In genomic region chr14:31165010-31165409, GRCm38 (mm10) we compare ENCODE assay signal across 20 mouse cellular contexts. TPM values are rescaled to one million over a fixed set of nuclear protein-coding genes. Genes with fewer than 3 reads are reported as not detected.
A peak's percentile ranks its signal among the peaks of the same experiment; 100 is the strongest.
DNase-seq lines count a peak whose midpoint lies in the region; ATAC-seq and TF ChIP-seq lines count a peak whose summit lies in the region.
"Had no signal": no experiment of that assay in that cellular context is flagged by ENCODE, and none has a peak within 500 bp of the region (broad histone marks: within the 10 kb centered on the region; RNA-seq: fewer than 3 reads in every experiment).

No protein-coding gene starts in this region.

- H3K9ac ChIP-seq in heart, embryonic 13.5 days: 0 out of 2 replicates have a peak overlapping the region, but pooled peaks have one; percentile 37
- no peak overlapping the region for H3K9ac ChIP-seq in kidney, embryonic 16.5 days (replicated peaks; ENCODE audit: low read length)
- H3K9ac ChIP-seq in intestine, embryonic 16.5 days (ENCODE audit: low read depth, low read length): no peak overlapping the region
- H3K9ac ChIP-seq: embryonic facial prominence, embryonic 12.5 days; forebrain, embryonic 15.5 days; hindbrain, embryonic 13.5 days; neural tube, embryonic 15.5 days had no signal

- no peaks in the 10 kb centered on the region for H3K9me3 ChIP-seq in heart, embryonic 13.5 days
- H3K9me3 ChIP-seq in heart, embryonic 10.5 days: no peaks in the 10 kb centered on the region
- no peaks in the 10 kb centered on the region for H3K9me3 ChIP-seq in kidney, embryonic 16.5 days (ENCODE audit: low read length)
- no peaks in the 10 kb centered on the region for H3K9me3 ChIP-seq in intestine, embryonic 16.5 days (ENCODE audit: control insufficient read depth, low read length)
- H3K9me3 ChIP-seq: embryonic facial prominence, embryonic 12.5 days; forebrain, embryonic 15.5 days; hindbrain, embryonic 13.5 days; limb, embryonic 10.5 days; neural tube, embryonic 15.5 days had no signal

- H3K79me2 ChIP-seq in macrophage (ENCODE audit: inconsistent target): peaks cover 97% of the 10 kb centered on the region

- H3K36me3 ChIP-seq in heart, embryonic 13.5 days: peaks cover 11% of the 10 kb centered on the region
- H3K36me3 ChIP-seq in heart, embryonic 10.5 days: peaks cover 24% of the 10 kb centered on the region
- 0 out of 2 replicates have a peak, but pooled peaks cover 2% of the 10 kb centered on the region for H3K36me3 ChIP-seq in kidney, embryonic 16.5 days (ENCODE audit: insufficient read depth, low read length)
- H3K36me3 ChIP-seq in macrophage (ENCODE audit: inconsistent target): peaks cover 14% of the 10 kb centered on the region; the same call in 1 of the 2 replicates
- H3K36me3 ChIP-seq in intestine, embryonic 16.5 days (ENCODE audit: control insufficient read depth, insufficient read depth, low read length): no peaks in the 10 kb centered on the region
- H3K36me3 ChIP-seq: forebrain, embryonic 15.5 days; neural tube, embryonic 15.5 days had no signal

- WGBS in cerebellum, adult 2 months: 17% methylated on average over 2 of the region's 2 CpGs
- 57% methylated on average over 2 of the region's 2 CpGs for WGBS in heart, embryonic 13.5 days
- 68% methylated on average over 2 of the region's 2 CpGs for WGBS in heart, embryonic 10.5 days
- WGBS in kidney, embryonic 16.5 days: 26% methylated on average over 2 of the region's 2 CpGs
- WGBS in macrophage (ENCODE audit: missing documents): 63% methylated on average over 2 of the region's 2 CpGs
- 57% methylated on average over 2 of the region's 2 CpGs for WGBS in intestine, embryonic 16.5 days

- no peak for TF ChIP-seq POLR2A in cerebellum, adult 2 months (IDR thresholded peaks at IDR 0.05; ENCODE audit: borderline replicate concordance, insufficient read depth, low read length)

- peak; percentile 51 to 52 for DNase-seq in cerebellum, adult 2 months
- DNase-seq in cerebellum, postnatal 36 days: no peak
- DNase-seq in heart, embryonic 10.5 days (ENCODE audit: low spot score): no peak
- no peak for DNase-seq in kidney, adult 9 months
- DNase-seq: B cell, adult 2 months; gastrocnemius, postnatal 14 days; lung, adult 2 months; thymus, postnatal 25 days had no signal

- TF ChIP-seq CTCF in cerebellum, adult 2 months (IDR thresholded peaks at IDR 0.05; ENCODE audit: borderline replicate concordance, insufficient read depth, low read depth, low read length): no peak

- H3K27ac ChIP-seq in cerebellum, adult 2 months (ENCODE audit: insufficient read depth, low read length): 0 out of 2 replicates have a peak overlapping the region, but pooled peaks have one; percentile 6
- peak overlapping the region; percentile 50; the same call in 1 of the 2 replicates for H3K27ac ChIP-seq in heart, embryonic 13.5 days (replicated peaks)
- no peak overlapping the region for H3K27ac ChIP-seq in heart, embryonic 10.5 days
- peak overlapping the region; percentile 35; the same call in 1 of the 2 replicates for H3K27ac ChIP-seq in kidney, embryonic 16.5 days (ENCODE audit: low read length)
- peak overlapping the region; percentile 100 for H3K27ac ChIP-seq in macrophage
- H3K27ac ChIP-seq in intestine, embryonic 16.5 days (ENCODE audit: low read length): no peak overlapping the region
- H3K27ac ChIP-seq: embryonic facial prominence, embryonic 12.5 days; forebrain, embryonic 15.5 days; hindbrain, embryonic 13.5 days; left cerebral cortex, adult 2 months; limb, embryonic 10.5 days; neural tube, embryonic 15.5 days had no signal

- peak overlapping the region; percentile 61; the same call in 1 of the 2 replicates for H3K4me2 ChIP-seq in heart, embryonic 13.5 days
- H3K4me2 ChIP-seq in kidney, embryonic 16.5 days (replicated peaks; ENCODE audit: low read depth, low read length): no peak overlapping the region
- H3K4me2 ChIP-seq in intestine, embryonic 16.5 days (ENCODE audit: low read depth, low read length): no peak overlapping the region
- H3K4me2 ChIP-seq: embryonic facial prominence, embryonic 12.5 days; forebrain, embryonic 15.5 days; hindbrain, embryonic 13.5 days; neural tube, embryonic 15.5 days had no signal

- H3K27me3 ChIP-seq in cerebellum, adult 2 months (ENCODE audit: control insufficient read depth, insufficient read depth, low read length): no peaks in the 10 kb centered on the region
- H3K27me3 ChIP-seq in heart, embryonic 13.5 days (replicated peaks): 0 out of 2 replicates have a peak, but pooled peaks cover 4% of the 10 kb centered on the region
- H3K27me3 ChIP-seq in heart, embryonic 10.5 days (ENCODE audit: insufficient read depth, poor library complexity, severe bottlenecking): no peaks in the 10 kb centered on the region
- no peaks in the 10 kb centered on the region for H3K27me3 ChIP-seq in kidney, embryonic 16.5 days (ENCODE audit: insufficient read depth, low read length)
- H3K27me3 ChIP-seq in intestine, embryonic 16.5 days (replicated peaks; ENCODE audit: control insufficient read depth, insufficient read depth, low read length): no peaks in the 10 kb centered on the region
- H3K27me3 ChIP-seq: embryonic facial prominence, embryonic 12.5 days; forebrain, embryonic 15.5 days; hindbrain, embryonic 13.5 days; neural tube, embryonic 15.5 days had no signal

- H3K4me3 ChIP-seq in cerebellum, adult 2 months (replicated peaks; ENCODE audit: insufficient read depth, low read depth, low read length): no peak overlapping the region
- no peak overlapping the region for H3K4me3 ChIP-seq in heart, embryonic 13.5 days
- no peak overlapping the region for H3K4me3 ChIP-seq in heart, embryonic 10.5 days
- H3K4me3 ChIP-seq in kidney, embryonic 16.5 days (ENCODE audit: low read length): no peak overlapping the region
- peak overlapping the region; percentile 52; the same call in 1 of the 2 replicates for H3K4me3 ChIP-seq in macrophage (ENCODE audit: inconsistent target)
- no peak overlapping the region for H3K4me3 ChIP-seq in intestine, embryonic 16.5 days (ENCODE audit: low read length)
- H3K4me3 ChIP-seq: embryonic facial prominence, embryonic 12.5 days; forebrain, embryonic 15.5 days; hindbrain, embryonic 13.5 days; left cerebral cortex, adult 2 months; limb, embryonic 10.5 days; neural tube, embryonic 15.5 days had no signal

- no peak for ATAC-seq in heart, embryonic 13.5 days (ENCODE audit: extremely low read depth, insufficient number of reproducible peaks, low FRiP score, low TSS enrichment)
- no peak for ATAC-seq in kidney, embryonic 16.5 days (ENCODE audit: low FRiP score, low TSS enrichment)
- ATAC-seq in intestine, embryonic 16.5 days: no peak
- ATAC-seq: forebrain, embryonic 15.5 days; midbrain, embryonic 16.5 days had no signal

- H3K4me1 ChIP-seq in cerebellum, adult 2 months (ENCODE audit: control insufficient read depth, insufficient read depth, low read length): peaks cover 26% of the 10 kb centered on the region
- H3K4me1 ChIP-seq in heart, embryonic 13.5 days: peaks cover 62% of the 10 kb centered on the region
- peaks cover 69% of the 10 kb centered on the region for H3K4me1 ChIP-seq in heart, embryonic 10.5 days
- peaks cover 21% of the 10 kb centered on the region for H3K4me1 ChIP-seq in kidney, embryonic 16.5 days (ENCODE audit: insufficient read depth, low read length)
- peaks cover 7% of the 10 kb centered on the region for H3K4me1 ChIP-seq in intestine, embryonic 16.5 days (ENCODE audit: control insufficient read depth, insufficient read depth, low read length)

RNA-seq across cellular contexts. Expression of gene Stab1, which starts 3.4 kb away (rescaled TPM):
- polyA plus RNA-seq in cerebellum, adult 2 months (2012; rRNA removed): 8.6 and 9.6 TPM in 2 replicates
- 43.2 and 49.5 TPM in 2 replicates for polyA plus RNA-seq in heart, embryonic 13.5 days (2015; fragmentation: Nextera tagmentation; extraction: Ambion mirVana)
- 28.9 and 30.2 TPM in 2 replicates for polyA plus RNA-seq in heart, embryonic 10.5 days (2016; fragmentation: Nextera tagmentation; extraction: Ambion mirVana)
- polyA plus RNA-seq in kidney, embryonic 16.5 days (2015; fragmentation: Nextera tagmentation; extraction: Ambion mirVana): 35.2 and 39.8 TPM in 2 replicates
- 1,000 to 10,000 TPM in 23 of 26 experiments, 100 to 1,000 TPM in 3; 175 to 4,782 (median 2,271) TPM for total RNA-seq in macrophage (2018; cell fraction: chromatin; rRNA removed)
- 100 to 1,000 TPM in 25 of 26 experiments, 10 to 100 TPM in 1; 91.4 to 838 (median 312) TPM for total RNA-seq in macrophage (2018; cell fraction: cytosol; rRNA removed)
- total RNA-seq in macrophage (2018; cell fraction: nucleus; rRNA removed): 1,000 to 10,000 TPM in 14 of 26 experiments, 100 to 1,000 TPM in 12; 325 to 5,560 (median 1,024) TPM
- polyA plus RNA-seq in macrophage (2018): 241 to 829 TPM (median 623 TPM) in 3 replicates
- polyA plus RNA-seq in intestine, embryonic 16.5 days (2015; fragmentation: Nextera tagmentation; extraction: Ambion mirVana): 19.0 and 24.5 TPM in 2 replicates

RNA-seq across cellular contexts. Expression of gene Nt5dc2, which starts 34.2 kb away (rescaled TPM):
- polyA plus RNA-seq in cerebellum, adult 2 months (2012; rRNA removed): 28.3 and 28.4 TPM in 2 replicates
- polyA plus RNA-seq in heart, embryonic 13.5 days (2015; fragmentation: Nextera tagmentation; extraction: Ambion mirVana): 300 and 318 TPM in 2 replicates
- polyA plus RNA-seq in heart, embryonic 10.5 days (2016; fragmentation: Nextera tagmentation; extraction: Ambion mirVana): 422 and 507 TPM in 2 replicates
- polyA plus RNA-seq in kidney, embryonic 16.5 days (2015; fragmentation: Nextera tagmentation; extraction: Ambion mirVana): 350 and 354 TPM in 2 replicates
- 10 to 100 TPM in 11 of 26 experiments, 1 to 10 TPM in 15; 1.8 to 37.0 (median 8.3) TPM for total RNA-seq in macrophage (2018; cell fraction: chromatin; rRNA removed)
- total RNA-seq in macrophage (2018; cell fraction: cytosol; rRNA removed): 100 to 1,000 TPM in 5 of 26 experiments, 10 to 100 TPM in 21; 25.4 to 119 (median 52.7) TPM
- total RNA-seq in macrophage (2018; cell fraction: nucleus; rRNA removed): 10 to 100 TPM in 21 of 26 experiments, 1 to 10 TPM in 5; 6.5 to 49.6 (median 15.5) TPM
- 64.0 to 97.6 TPM (median 77.4 TPM) in 3 replicates for polyA plus RNA-seq in macrophage (2018)
- polyA plus RNA-seq in intestine, embryonic 16.5 days (2015; fragmentation: Nextera tagmentation; extraction: Ambion mirVana): 205 and 208 TPM in 2 replicates

RNA-seq across cellular contexts. Expression of gene Smim4, which starts 36.3 kb away (rescaled TPM):
- polyA plus RNA-seq in cerebellum, adult 2 months (2012; rRNA removed): 35.3 and 42.4 TPM in 2 replicates
- polyA plus RNA-seq in heart, embryonic 13.5 days (2015; fragmentation: Nextera tagmentation; extraction: Ambion mirVana): 78.4 and 81.9 TPM in 2 replicates
- 66.2 and 73.3 TPM in 2 replicates for polyA plus RNA-seq in heart, embryonic 10.5 days (2016; fragmentation: Nextera tagmentation; extraction: Ambion mirVana)
- polyA plus RNA-seq in kidney, embryonic 16.5 days (2015; fragmentation: Nextera tagmentation; extraction: Ambion mirVana): 105 and 109 TPM in 2 replicates
- total RNA-seq in macrophage (2018; cell fraction: chromatin; rRNA removed): 10 to 100 TPM in 5 of 26 experiments, 1 to 10 TPM in 12, under 1 TPM in 1, not detected in 8; 0.82 to 20.9 (median 6.8) TPM
- total RNA-seq in macrophage (2018; cell fraction: cytosol; rRNA removed): 10 to 100 TPM; 33.4 to 98.2 (median 47.8) TPM
- total RNA-seq in macrophage (2018; cell fraction: nucleus; rRNA removed): 10 to 100 TPM in 14 of 26 experiments, 1 to 10 TPM in 12; 2.1 to 47.5 (median 11.1) TPM
- polyA plus RNA-seq in macrophage (2018): 5.9 to 64.8 TPM (median 39.9 TPM) in 3 replicates
- polyA plus RNA-seq in intestine, embryonic 16.5 days (2015; fragmentation: Nextera tagmentation; extraction: Ambion mirVana): 87.6 and 92.2 TPM in 2 replicates

RNA-seq across cellular contexts. Expression of gene Tnnc1, which starts 43.1 kb away (rescaled TPM):
- polyA plus RNA-seq in cerebellum, adult 2 months (2012; rRNA removed): 6.1 and 7.6 TPM in 2 replicates
- 3,442 and 4,164 TPM in 2 replicates for polyA plus RNA-seq in heart, embryonic 13.5 days (2015; fragmentation: Nextera tagmentation; extraction: Ambion mirVana)
- polyA plus RNA-seq in heart, embryonic 10.5 days (2016; fragmentation: Nextera tagmentation; extraction: Ambion mirVana): 1,899 and 2,942 TPM in 2 replicates
- 10.2 and 10.6 TPM in 2 replicates for polyA plus RNA-seq in kidney, embryonic 16.5 days (2015; fragmentation: Nextera tagmentation; extraction: Ambion mirVana)
- 10 to 100 TPM in 1 of 26 experiments, 1 to 10 TPM in 25; 1.2 to 10.1 (median 6.3) TPM for total RNA-seq in macrophage (2018; cell fraction: chromatin; rRNA removed)
- 1 to 10 TPM in 24 of 26 experiments, under 1 TPM in 2; 0.89 to 3.3 (median 1.7) TPM for total RNA-seq in macrophage (2018; cell fraction: cytosol; rRNA removed)
- total RNA-seq in macrophage (2018; cell fraction: nucleus; rRNA removed): 10 to 100 TPM in 1 of 26 experiments, 1 to 10 TPM in 23, not detected in 2; 1.5 to 12.4 (median 3.9) TPM
- 0.50 to 1.8 TPM (median 0.95 TPM) in 3 replicates for polyA plus RNA-seq in macrophage (2018)
- polyA plus RNA-seq in intestine, embryonic 16.5 days (2015; fragmentation: Nextera tagmentation; extraction: Ambion mirVana): 3.5 and 3.7 TPM in 2 replicates
- polyA plus RNA-seq: liver, adult 2 months had no signal

RNA-seq across cellular contexts. Expression of gene Nisch, which starts 51.7 kb away (rescaled TPM):
- polyA plus RNA-seq in cerebellum, adult 2 months (2012; rRNA removed): 292 and 304 TPM in 2 replicates
- polyA plus RNA-seq in heart, embryonic 13.5 days (2015; fragmentation: Nextera tagmentation; extraction: Ambion mirVana): 340 and 345 TPM in 2 replicates
- 457 and 500 TPM in 2 replicates for polyA plus RNA-seq in heart, embryonic 10.5 days (2016; fragmentation: Nextera tagmentation; extraction: Ambion mirVana)
- polyA plus RNA-seq in kidney, embryonic 16.5 days (2015; fragmentation: Nextera tagmentation; extraction: Ambion mirVana): 419 and 421 TPM in 2 replicates
- total RNA-seq in macrophage (2018; cell fraction: chromatin; rRNA removed): 1,000 to 10,000 TPM in 24 of 26 experiments, 100 to 1,000 TPM in 2; 665 to 2,090 (median 1,583) TPM
- 100 to 1,000 TPM; 112 to 253 (median 171) TPM for total RNA-seq in macrophage (2018; cell fraction: cytosol; rRNA removed)
- total RNA-seq in macrophage (2018; cell fraction: nucleus; rRNA removed): 1,000 to 10,000 TPM in 7 of 26 experiments, 100 to 1,000 TPM in 19; 420 to 1,439 (median 890) TPM
- 163 to 251 TPM (median 201 TPM) in 3 replicates for polyA plus RNA-seq in macrophage (2018)
- polyA plus RNA-seq in intestine, embryonic 16.5 days (2015; fragmentation: Nextera tagmentation; extraction: Ambion mirVana): 217 and 228 TPM in 2 replicates

Comparison
In these comparisons a context has a peak if more than half of its experiments do, and no peak if none do; other contexts are left out.
1. DNase-seq: peak in cerebellum, adult 2 months (2 of 2); none in cerebellum, postnatal 36 days (0 of 2), heart, embryonic 10.5 days (single experiment) and kidney, adult 9 months (single experiment).
2. H3K27ac ChIP-seq: peak in cerebellum, adult 2 months (single experiment), heart, embryonic 13.5 days (single experiment), kidney, embryonic 16.5 days (single experiment) and macrophage (single experiment); none in heart, embryonic 10.5 days (single experiment) and intestine, embryonic 16.5 days (single experiment).